Mouse (Mus musculus) spleen, adult 2 months (tissue): ENCODE data around the gene Gm14862. TPM values are rescaled to one million over a fixed set of nuclear protein-coding genes. Genes with fewer than 3 reads are reported as not detected.

ENCODE experiments used
- DNase-seq, 2 experiments: peaks; one replicate each; pipeline versions ENCODE4 v3.0.0 to v3.0.0-alpha.2; 2012 to 2021; ENCODE audit warnings: low spot score in 2 of 2, low read depth in 1 of 2
- H3K27ac ChIP-seq: fragments of 200-500 bp; 2 replicates; pipeline ENCODE4 v1.5.1; 2012; ENCODE audit warnings: low read length, inconsistent platforms; ENCODE audit not compliant: insufficient read depth
- H3K27me3 ChIP-seq: fragments of 200-500 bp; 2 replicates; pipeline ENCODE4 v1.6.1; 2012; ENCODE audit warnings: mild to moderate bottlenecking, moderate library complexity, low read length, inconsistent platforms; ENCODE audit not compliant: control insufficient read depth, insufficient read depth
- H3K36me3 ChIP-seq: fragments of 200-500 bp; 2 replicates; pipeline ENCODE4 v1.6.1; 2012; ENCODE audit warnings: mild to moderate bottlenecking, low read length, inconsistent platforms; ENCODE audit not compliant: control insufficient read depth, insufficient read depth
- H3K4me1 ChIP-seq: fragments of 200-500 bp; 2 replicates; pipeline ENCODE4 v1.6.1; 2011; ENCODE audit warnings: inconsistent platforms; ENCODE audit not compliant: control insufficient read depth, insufficient read depth, insufficient read length
- H3K4me3 ChIP-seq: fragments of 200-500 bp; 2 replicates; pipeline ENCODE4 v1.5.1; 2011; ENCODE audit warnings: mild to moderate bottlenecking, inconsistent platforms; ENCODE audit not compliant: insufficient read depth, insufficient read length; ENCODE audit errors: extremely low read depth
- CTCF ChIP-seq: fragments of 200-500 bp; IDR thresholded peaks from 2 replicates; pipeline ENCODE4 v1.5.1; 2011; ENCODE audit warnings: mild to moderate bottlenecking, inconsistent platforms; ENCODE audit not compliant: insufficient read depth, insufficient read length, insufficient replicate concordance; ENCODE audit errors: extremely low read depth
- POLR2A ChIP-seq: fragments of 200-500 bp; IDR thresholded peaks from 2 replicates; pipeline ENCODE4 v1.6.1; 2011; ENCODE audit warnings: low read depth, low read length, inconsistent platforms
- WGBS: fragments of 180-500 bp; shearing (Covaris S2); methylation state at CpG from one replicate; pipeline ENCODE4 v1.1.7; 2018; 5-methylcytosine and 5-hydroxymethylcytosine counted together
- polyA plus RNA-seq: library from polyadenylated mRNA; depleted of rRNA; stranded (reverse); fragments of >200 nt; gene quantifications from 2 replicates; pipeline ENCODE4 v1.2.3, GENCODE M21; 2012

Gene Gm14862
- polyA plus RNA-seq, 1 experiment: 0.09 TPM

- H3K4me1 ChIP-seq: peaks cover 2% of the 10 kb centered on the region; the same call in 1 of the 2 replicates
- H3K27ac ChIP-seq: no peak overlapping the region
- no peak for TF ChIP-seq CTCF
- no peak for DNase-seq
- no peaks in the 10 kb centered on the region for H3K36me3 ChIP-seq
- no peaks in the 10 kb centered on the region for H3K27me3 ChIP-seq
- 89% methylated on average over 3 of the region's 3 CpGs for WGBS
- no peak overlapping the region for H3K4me3 ChIP-seq
Measured at GRCm38 (mm10) chrX:9222412-9223221, 34.1 kb downstream of the Gm14862 start.

GRCm38 (mm10) chrX:9221736-9222135, 35.0 kb downstream of the Gm14862 start:
- Histone ChIP-seq H3K4me1 (peaks cover 2% of the 10 kb centered on the region; the same call in 1 of the 2 replicates), H3K4me3 (no peak overlapping the region), H3K27me3 (no peaks in the 10 kb centered on the region), H3K27ac (no peak overlapping the region), H3K36me3 (no peaks in the 10 kb centered on the region)
- 59% methylated on average over 4 of the region's 4 CpGs for WGBS
- DNase-seq: no peak
- TF ChIP-seq CTCF (no peak), POLR2A (no peak)

GRCm38 (mm10) chrX:9221206-9221605, 35.5 kb downstream of the Gm14862 start:
- DNase-seq: peak in 1 of 2 experiments; percentile 45
- 55% methylated on average over 6 of the region's 6 CpGs for WGBS
- no peak overlapping the region for H3K4me3 ChIP-seq
- peaks cover 2% of the 10 kb centered on the region; the same call in 1 of the 2 replicates for H3K4me1 ChIP-seq
- no peaks in the 10 kb centered on the region for H3K36me3 ChIP-seq
- no peak overlapping the region for H3K27ac ChIP-seq
- TF ChIP-seq CTCF (no peak), POLR2A (no peak)
- no peaks in the 10 kb centered on the region for H3K27me3 ChIP-seq

- peak in 1 of 2 experiments; percentile 17 for DNase-seq
- Histone ChIP-seq H3K27me3 (no peaks in the 10 kb centered on the region), H3K36me3 (no peaks in the 10 kb centered on the region), H3K4me3 (no peak overlapping the region), H3K27ac (no peak overlapping the region; the same call in 1 of the 2 replicates), H3K4me1 (peaks cover 2% of the 10 kb centered on the region; the same call in 1 of the 2 replicates)
- WGBS: 77% methylated on average over 3 of the region's 3 CpGs
- TF ChIP-seq CTCF (no peak), POLR2A (no peak)
Measured at GRCm38 (mm10) chrX:9219570-9219969, 37.1 kb downstream of the Gm14862 start.

GRCm38 (mm10) chrX:9216244-9216643, 40.5 kb downstream of the Gm14862 start:
- no peak overlapping the region for H3K27ac ChIP-seq
- H3K4me1 ChIP-seq: peaks cover 2% of the 10 kb centered on the region; the same call in 1 of the 2 replicates
- TF ChIP-seq CTCF (no peak), POLR2A (no peak)
- DNase-seq: peak in 1 of 2 experiments; percentile 18
- no peaks in the 10 kb centered on the region for H3K27me3 ChIP-seq
- H3K36me3 ChIP-seq: no peaks in the 10 kb centered on the region
- WGBS: 85% methylated on average over 2 of the region's 2 CpGs
- no peak overlapping the region for H3K4me3 ChIP-seq

GRCm38 (mm10) chrX:9205121-9205520, 51.6 kb downstream of the Gm14862 start:
- 73% methylated on average over 2 of the region's 2 CpGs for WGBS
- no peak for DNase-seq
- TF ChIP-seq CTCF (no peak), POLR2A (no peak)
- peaks cover 3% of the 10 kb centered on the region; the same call in 1 of the 2 replicates for H3K27me3 ChIP-seq
- H3K4me3 ChIP-seq: no peak overlapping the region
- H3K4me1 ChIP-seq: peaks cover 2% of the 10 kb centered on the region
- H3K36me3 ChIP-seq: no peaks in the 10 kb centered on the region
- H3K27ac ChIP-seq: no peak overlapping the region
